ENCODE assay signal across 10 mouse cellular contexts in genomic region chr4:96969199-96969598, GRCm38 (mm10).
A peak's percentile ranks its signal among the peaks of the same experiment; 100 is the strongest.
DNase-seq lines count a peak whose midpoint lies in the region; ATAC-seq and TF ChIP-seq lines count a peak whose summit lies in the region.
"Had no signal": no experiment of that assay in that cellular context is flagged by ENCODE, and none has a peak within 500 bp of the region (broad histone marks: within the 10 kb centered on the region; RNA-seq: fewer than 3 reads in every experiment).

No protein-coding gene starts in this region.

- no peak for TF ChIP-seq CTCF in forebrain, postnatal 0 days (IDR thresholded peaks at IDR 0.05; ENCODE audit: low read depth)

- no peak overlapping the region for H3K4me2 ChIP-seq in forebrain, embryonic 12.5 days
- H3K4me2 ChIP-seq in forebrain, postnatal 0 days (ENCODE audit: low read depth): no peak overlapping the region
- H3K4me2 ChIP-seq: heart, embryonic 13.5 days had no signal

- H3K9ac ChIP-seq in forebrain, embryonic 12.5 days: no peak overlapping the region
- H3K9ac ChIP-seq in forebrain, postnatal 0 days: no peak overlapping the region
- H3K9ac ChIP-seq: heart, embryonic 13.5 days had no signal

- intact Hi-C loops in left cerebral cortex, postnatal 14 days (cut with DNase I): no loop called here
- intact Hi-C loops in left cerebral cortex, postnatal 4 days (cut with DNase I): no loop called here
- intact Hi-C loops in left cerebral cortex, postnatal 25 days (cut with DNase I): no loop called here

- DNase-seq in left cerebral cortex, postnatal 14 days (ENCODE audit: low spot score in 2 of 2): peak; percentile 16 to 20
- DNase-seq in left cerebral cortex, postnatal 4 days: no peak
- peak; percentile 61 for DNase-seq in forebrain, postnatal 0 days
- peak; percentile 28 to 39 for DNase-seq in left cerebral cortex, postnatal 25 days (ENCODE audit: low spot score in 2 of 2)
- DNase-seq in thymus, postnatal 0 days (ENCODE audit: low spot score): no peak
- DNase-seq in cerebellum, adult 9-11 months: no peak
- DNase-seq: spleen, adult 18-20 months; thymus, postnatal 14 days had no signal

- no peaks in the 10 kb centered on the region for H3K4me1 ChIP-seq in forebrain, embryonic 12.5 days
- H3K4me1 ChIP-seq in forebrain, postnatal 0 days (ENCODE audit: insufficient read depth): no peaks in the 10 kb centered on the region
- H3K4me1 ChIP-seq: heart, embryonic 13.5 days had no signal

- peak; percentile 66 for ATAC-seq in forebrain, embryonic 12.5 days (ENCODE audit: low FRiP score)
- ATAC-seq in forebrain, postnatal 0 days: peak; percentile 71

- H3K27me3 ChIP-seq in forebrain, embryonic 12.5 days: no peaks in the 10 kb centered on the region
- no peaks in the 10 kb centered on the region for H3K27me3 ChIP-seq in forebrain, postnatal 0 days (ENCODE audit: insufficient read depth, low read length)
- H3K27me3 ChIP-seq: heart, embryonic 13.5 days had no signal

- H3K9me3 ChIP-seq in forebrain, embryonic 12.5 days: no peaks in the 10 kb centered on the region
- H3K9me3 ChIP-seq in forebrain, postnatal 0 days (ENCODE audit: low read length): no peaks in the 10 kb centered on the region
- H3K9me3 ChIP-seq: heart, embryonic 13.5 days had no signal

- no peak overlapping the region for H3K4me3 ChIP-seq in forebrain, embryonic 12.5 days (replicated peaks)
- H3K4me3 ChIP-seq in forebrain, postnatal 0 days (ENCODE audit: low read depth, low read length): no peak overlapping the region
- H3K4me3 ChIP-seq: heart, embryonic 13.5 days had no signal

- no peaks in the 10 kb centered on the region for H3K36me3 ChIP-seq in forebrain, embryonic 12.5 days (replicated peaks)
- H3K36me3 ChIP-seq in forebrain, postnatal 0 days (ENCODE audit: insufficient read depth): no peaks in the 10 kb centered on the region
- H3K36me3 ChIP-seq: heart, embryonic 13.5 days had no signal

- 63% methylated on average over 5 of the region's 5 CpGs for WGBS in forebrain, embryonic 12.5 days
- 26% methylated on average over 5 of the region's 5 CpGs for WGBS in forebrain, postnatal 0 days

- no peak overlapping the region for H3K27ac ChIP-seq in forebrain, embryonic 12.5 days
- H3K27ac ChIP-seq in forebrain, postnatal 0 days (ENCODE audit: low read depth, low read length): peak overlapping the region; percentile 54; the same call in 1 of the 2 replicates
- H3K27ac ChIP-seq: heart, embryonic 13.5 days had no signal

Comparison
In these comparisons a context has a peak if more than half of its experiments do, and no peak if none do; other contexts are left out.
1. DNase-seq: peak in left cerebral cortex, postnatal 14 days (2 of 2), forebrain, postnatal 0 days (single experiment) and left cerebral cortex, postnatal 25 days (2 of 2); none in left cerebral cortex, postnatal 4 days (single experiment), thymus, postnatal 0 days (single experiment) and cerebellum, adult 9-11 months (single experiment).